Mouse (Mus musculus) lung, adult 2 months (tissue): ENCODE measurements around the gene Tns2.

Experiments
- CTCF ChIP-seq: fragments of 200-500 bp; IDR thresholded peaks from 2 replicates; pipeline ENCODE4 v1.5.1; 2011; ENCODE audit warnings: mild to moderate bottlenecking, low read length, control low read depth; ENCODE audit not compliant: insufficient read depth
- POLR2A ChIP-seq: fragments of 200-500 bp; IDR thresholded peaks from 2 replicates; pipeline ENCODE4 v1.6.1; 2011; ENCODE audit warnings: low read depth, mild to moderate bottlenecking, control low read depth, low read length, borderline replicate concordance; ENCODE audit errors: extremely low read depth

DNA sequence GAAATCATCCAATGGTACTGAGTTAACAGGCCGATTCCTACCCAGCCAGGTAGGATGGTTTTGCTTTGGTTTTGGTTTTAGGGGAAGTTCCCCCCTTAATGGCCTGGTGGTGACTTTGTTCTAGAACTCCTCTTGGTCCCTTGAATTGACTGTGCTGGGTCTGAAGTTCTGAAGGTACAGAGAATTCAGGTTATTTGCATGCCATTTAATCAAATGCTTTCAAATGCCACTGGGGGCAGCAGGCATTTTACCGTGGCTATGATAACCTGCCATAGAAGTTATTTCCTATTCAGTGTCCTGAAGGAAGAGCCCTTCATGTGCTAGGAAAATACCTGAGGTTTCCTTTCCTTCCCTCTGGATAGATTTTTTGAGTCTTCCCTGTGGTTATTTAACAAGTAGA is 19.8 kb upstream of the Tns2 start:
- TF ChIP-seq POLR2A (no peak), CTCF (no peak)
